Mouse (Mus musculus) embryonic facial prominence, embryonic 11.5 days (tissue): ENCODE measurements around the gene Oser1. TPM values are rescaled to one million over a fixed set of nuclear protein-coding genes. Genes with fewer than 3 reads are reported as not detected.

Source experiments
- ATAC-seq: fragments of 200-750 bp; cut with Nextera tagmentation; replicated peaks from 2 replicates; pipeline ENCODE4 v1.8.0; 2017; ENCODE audit warnings: low read depth; ENCODE audit not compliant: insufficient number of reproducible peaks, low FRiP score, low TSS enrichment
- DNase-seq: peaks from one replicate; pipeline ENCODE4 v3.0.0-alpha.2; 2015; ENCODE audit warnings: low spot score
- H3K27ac ChIP-seq: fragments of 300-500 bp; sonication (generic); replicated peaks from 2 replicates; pipeline ENCODE4 v1.5.1; 2014; ENCODE audit warnings: mild to moderate bottlenecking, low read depth, low read length, control low read depth
- H3K27me3 ChIP-seq: fragments of 300-500 bp; sonication (generic); 2 replicates; pipeline ENCODE4 v1.6.1; 2014; ENCODE audit warnings: mild to moderate bottlenecking, low read length, moderate library complexity, mixed read lengths; ENCODE audit not compliant: control insufficient read depth, insufficient read depth
- H3K36me3 ChIP-seq: fragments of 300-500 bp; sonication (generic); replicated peaks from 2 replicates; pipeline ENCODE4 v1.6.1; 2014; ENCODE audit warnings: low read depth, mild to moderate bottlenecking, low read length, moderate library complexity, mixed read lengths; ENCODE audit not compliant: control insufficient read depth, insufficient read depth
- H3K4me1 ChIP-seq: fragments of 300-500 bp; sonication (generic); 2 replicates; pipeline ENCODE4 v1.6.1; 2014; ENCODE audit warnings: low read length, mixed read lengths; ENCODE audit not compliant: control insufficient read depth, insufficient read depth
- H3K4me2 ChIP-seq: fragments of 300-500 bp; sonication (generic); 2 replicates; pipeline ENCODE4 v1.6.1; 2014; ENCODE audit warnings: low read depth, mild to moderate bottlenecking, control low read depth, low read length, moderate library complexity
- H3K4me3 ChIP-seq: fragments of 300-500 bp; sonication (generic); 2 replicates; pipeline ENCODE4 v1.5.1; 2014; ENCODE audit warnings: low read depth, low read length, control low read depth
- H3K9ac ChIP-seq: fragments of 300-500 bp; sonication (generic); replicated peaks from 2 replicates; pipeline ENCODE4 v1.6.1; 2014; ENCODE audit warnings: mild to moderate bottlenecking, control low read depth, low read length
- H3K9me3 ChIP-seq: fragments of 300-500 bp; sonication (generic); replicated peaks from 2 replicates; pipeline ENCODE4 v1.6.1; 2016; ENCODE audit warnings: mild to moderate bottlenecking, low read length, inconsistent platforms, mixed read lengths; ENCODE audit not compliant: control insufficient read depth
- WGBS: fragments of 180-500 bp; shearing (Covaris S2); extraction: QIAGEN DNeasy Blood & Tissue Kit; methylation state at CpG from one replicate; pipeline ENCODE4 v1.1.7; 2014; 5-methylcytosine and 5-hydroxymethylcytosine counted together
- polyA plus RNA-seq: library from polyadenylated mRNA; unstranded; fragments of >200 nt; fragmentation: Nextera tagmentation; extraction: Ambion mirVana; gene quantifications from 2 replicates; pipeline ENCODE4 v1.2.1, GENCODE M21; 2014

Oser1 gene
- 105 and 106 TPM in 2 replicates for polyA plus RNA-seq

DNA sequence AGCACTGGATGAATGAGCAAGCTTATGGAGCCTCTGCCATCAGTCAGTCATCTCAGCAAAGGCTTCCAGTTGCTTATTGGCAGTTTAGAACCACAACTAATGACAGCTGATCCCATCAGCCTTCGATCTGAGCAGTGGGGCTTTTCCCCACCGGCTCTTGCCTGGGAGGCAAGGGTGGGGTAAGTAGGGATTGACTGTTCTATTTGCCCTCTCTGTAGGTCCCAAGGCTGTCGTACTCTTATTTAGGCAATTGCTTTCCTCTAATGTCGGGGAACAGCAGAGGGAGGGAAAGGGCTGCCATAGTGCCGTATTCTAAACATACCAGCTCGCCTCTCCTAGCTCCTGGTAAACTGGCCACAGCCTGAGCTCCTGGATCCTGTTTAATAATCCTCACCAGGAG, at the start of gene Oser1:
Gene Oser1 (minus strand): TSS at position 101 of the 400 bp plus-strand sequence.
- Histone ChIP-seq H3K36me3 (no peaks in the 10 kb centered on the region), H3K27me3 (no peaks in the 10 kb centered on the region), H3K27ac (no peak within 1 kb of the TSS), H3K4me2 (no peak within 1 kb of the TSS), H3K9me3 (no peaks in the 10 kb centered on the region), H3K4me3 (no peak within 1 kb of the TSS), H3K4me1 (no peaks in the 10 kb centered on the region), H3K9ac (no peak within 1 kb of the TSS)
- WGBS = 82% methylated on average over 6 of the region's 6 CpGs
- ATAC-seq = no peak
- no peak for DNase-seq

DNA sequence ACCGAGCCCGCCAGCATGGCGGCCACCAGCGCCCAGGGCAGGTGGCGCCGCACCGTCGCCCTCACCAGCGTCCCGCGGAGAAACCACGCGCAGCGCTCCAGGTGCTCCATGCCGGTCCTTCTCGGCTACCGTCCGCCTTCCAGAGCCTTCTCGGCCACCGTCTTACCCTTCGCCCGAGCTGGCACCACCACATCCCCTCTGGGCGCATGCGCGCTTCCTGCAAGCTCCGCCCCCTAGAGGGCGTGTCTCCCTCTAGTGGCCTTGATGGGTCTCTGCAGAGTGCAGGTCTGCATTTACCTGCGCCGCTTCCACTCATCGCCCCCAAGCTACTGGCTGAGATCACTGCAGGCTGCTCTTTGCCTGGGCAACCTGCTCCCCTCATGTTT, 48.0 kb upstream of the Oser1 start, which contains the start of gene Fitm2:
Gene Fitm2 (minus strand): TSS at position 164 of the 386 bp plus-strand sequence.
- no peaks in the 10 kb centered on the region for H3K9me3 ChIP-seq
- H3K4me3 ChIP-seq = peak within 1 kb of the TSS; percentile 85
- no peaks in the 10 kb centered on the region for H3K36me3 ChIP-seq
- DNase-seq (peak; percentile 97), ATAC-seq (peak; percentile 95)
- H3K4me1 ChIP-seq = no peaks in the 10 kb centered on the region
- H3K9ac ChIP-seq = peak within 1 kb of the TSS; percentile 82
- peak within 1 kb of the TSS; percentile 79 for H3K4me2 ChIP-seq
- under 1% methylated on average over 29 of the region's 30 CpGs for WGBS
- no peaks in the 10 kb centered on the region for H3K27me3 ChIP-seq
- H3K27ac ChIP-seq = peak within 1 kb of the TSS; percentile 13; the same call in 1 of the 2 replicates

DNA sequence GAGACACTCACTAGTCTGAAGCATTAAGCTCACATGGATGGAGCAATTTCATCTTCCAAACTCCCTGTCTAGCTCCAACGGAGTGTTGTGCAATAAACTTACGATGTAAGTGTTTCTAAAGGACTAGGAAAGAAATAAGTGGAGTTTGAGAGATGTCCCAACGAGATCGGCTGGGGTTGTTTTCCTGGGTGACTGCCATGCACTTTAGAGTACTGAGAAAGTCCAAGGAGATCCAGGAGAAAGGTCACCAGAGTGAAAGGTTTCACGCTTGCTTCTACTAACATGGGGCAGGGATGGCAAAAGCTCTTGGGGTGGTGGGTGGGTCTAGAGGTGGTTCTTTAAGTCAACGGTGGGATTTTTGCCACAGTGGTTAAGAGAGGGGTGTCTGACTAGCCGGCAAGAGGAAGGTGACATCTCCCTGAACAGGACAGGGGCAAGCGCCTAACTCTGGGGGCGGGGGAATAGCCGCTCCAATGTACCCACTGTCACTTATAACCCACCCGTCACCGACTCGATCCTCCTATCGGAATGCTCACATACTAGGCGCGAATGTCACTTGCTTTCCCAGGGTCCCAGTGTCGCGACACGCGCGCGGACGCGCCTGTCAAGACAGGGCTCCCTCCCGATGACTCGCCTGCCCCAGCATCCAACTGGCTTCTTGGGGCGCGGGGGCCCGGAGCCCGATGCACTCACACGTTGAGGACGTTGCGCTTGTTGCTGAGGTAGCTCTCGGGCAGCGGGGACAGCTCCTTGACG, 47.4 kb upstream of the Oser1 start:
- Histone ChIP-seq H3K36me3 (no peaks in the 10 kb centered on the region), H3K27me3 (no peaks in the 10 kb centered on the region), H3K27ac (peak overlapping the region; percentile 13; the same call in 1 of the 2 replicates), H3K9ac (peak overlapping the region; percentile 82), H3K9me3 (no peaks in the 10 kb centered on the region), H3K4me2 (peak overlapping the region; percentile 79), H3K4me1 (no peaks in the 10 kb centered on the region), H3K4me3 (peak overlapping the region; percentile 85)
- 6% methylated on average over 36 of the region's 36 CpGs for WGBS
- ATAC-seq (peak; percentile 47; the same call in 1 of the 2 replicates), DNase-seq (no peak)

DNA sequence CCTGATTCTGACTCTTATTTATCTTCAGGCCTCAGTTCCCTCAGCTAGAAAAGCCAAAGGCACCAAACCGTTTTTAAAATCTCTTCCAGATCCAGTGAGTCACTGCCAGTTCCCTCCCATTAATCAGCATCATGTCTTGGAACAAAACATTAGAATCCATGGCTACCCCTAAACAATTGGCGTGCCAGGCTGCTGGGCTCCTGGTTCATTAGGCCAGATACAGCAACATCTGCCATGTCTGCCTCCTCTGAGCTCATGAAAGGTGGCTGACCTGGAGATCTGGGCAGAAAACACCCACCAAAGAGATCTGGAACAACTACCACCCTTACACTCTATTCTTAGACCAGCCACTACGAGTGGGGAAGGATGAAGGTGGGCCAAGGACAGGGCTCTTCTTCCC, 46.6 kb upstream of the Oser1 start:
- Histone ChIP-seq H3K27ac (no peak overlapping the region), H3K4me2 (no peak overlapping the region), H3K36me3 (no peaks in the 10 kb centered on the region), H3K4me3 (no peak overlapping the region), H3K9ac (no peak overlapping the region), H3K9me3 (no peaks in the 10 kb centered on the region), H3K4me1 (no peaks in the 10 kb centered on the region), H3K27me3 (no peaks in the 10 kb centered on the region)
- ATAC-seq = no peak
- WGBS = 87% methylated on average over 3 of the region's 3 CpGs
- no peak for DNase-seq

- DNase-seq (no peak), ATAC-seq (no peak)
- no peak overlapping the region for H3K27ac ChIP-seq
- H3K9ac ChIP-seq = no peak overlapping the region
- H3K4me2 ChIP-seq = no peak overlapping the region
- no peak overlapping the region for H3K4me3 ChIP-seq
- H3K4me1 ChIP-seq = no peaks in the 10 kb centered on the region
- no peaks in the 10 kb centered on the region for H3K9me3 ChIP-seq
- no peaks in the 10 kb centered on the region for H3K36me3 ChIP-seq
- H3K27me3 ChIP-seq = no peaks in the 10 kb centered on the region
- WGBS = 90% methylated on average over 15 of the region's 15 CpGs
Observed at GRCm38 (mm10) chr2:163469711-163470110, 45.2 kb upstream of the Oser1 start.

DNA sequence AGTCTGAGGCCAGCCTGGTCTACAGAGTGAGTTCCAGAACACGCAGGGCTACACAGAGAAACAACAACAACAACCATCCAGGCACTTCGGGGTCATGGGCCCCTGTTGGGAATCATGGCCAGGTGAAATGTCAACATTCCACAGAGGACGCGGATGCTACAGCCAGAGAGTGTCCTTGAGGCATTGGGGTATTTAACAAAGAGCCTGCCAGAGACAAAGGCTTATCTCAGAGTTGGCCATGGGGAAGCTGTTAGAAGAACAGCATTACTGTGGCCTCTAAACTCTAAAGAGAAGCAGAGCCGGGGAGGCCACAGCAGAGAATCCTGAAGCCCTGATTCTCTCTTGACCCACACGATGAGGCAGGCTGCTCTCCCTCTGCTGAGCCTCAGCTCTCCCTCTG, 44.4 kb upstream of the Oser1 start:
- Histone ChIP-seq H3K9ac (no peak overlapping the region), H3K4me2 (no peak overlapping the region), H3K27me3 (no peaks in the 10 kb centered on the region), H3K4me1 (no peaks in the 10 kb centered on the region), H3K27ac (no peak overlapping the region), H3K9me3 (no peaks in the 10 kb centered on the region), H3K36me3 (no peaks in the 10 kb centered on the region), H3K4me3 (no peak overlapping the region)
- DNase-seq = no peak
- no peak for ATAC-seq
- WGBS = 87% methylated on average over 6 of the region's 6 CpGs

DNA sequence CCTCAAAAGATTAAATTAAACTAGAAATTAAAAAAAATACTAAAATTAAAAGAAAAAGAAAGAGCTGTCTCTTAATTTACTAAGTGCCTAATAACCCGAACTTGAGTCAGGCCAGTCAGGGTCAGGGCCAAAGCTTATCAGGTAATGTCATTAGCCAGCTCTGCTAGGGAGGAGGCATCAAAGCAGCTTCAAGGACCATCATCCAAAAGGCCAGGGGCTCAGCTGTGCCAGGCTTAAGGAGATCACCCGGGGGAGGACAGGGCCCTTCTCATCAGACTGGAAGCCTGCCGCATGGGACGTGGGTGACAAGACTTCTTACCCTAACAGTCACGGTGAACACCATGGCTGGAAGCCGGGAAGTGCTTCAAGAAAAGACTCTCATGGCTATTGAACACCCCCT, 43.1 kb upstream of the Oser1 start:
- Histone ChIP-seq H3K4me2 (no peak overlapping the region), H3K9me3 (no peaks in the 10 kb centered on the region), H3K4me1 (no peaks in the 10 kb centered on the region), H3K36me3 (no peaks in the 10 kb centered on the region), H3K9ac (no peak overlapping the region), H3K27me3 (no peaks in the 10 kb centered on the region), H3K4me3 (no peak overlapping the region), H3K27ac (no peak overlapping the region)
- ATAC-seq = no peak
- no peak for DNase-seq
- WGBS = 87% methylated on average over 6 of the region's 6 CpGs

- Histone ChIP-seq H3K4me1 (no peaks in the 10 kb centered on the region), H3K4me3 (no peak overlapping the region), H3K9ac (no peak overlapping the region), H3K27ac (no peak overlapping the region), H3K36me3 (no peaks in the 10 kb centered on the region), H3K27me3 (no peaks in the 10 kb centered on the region), H3K4me2 (no peak overlapping the region), H3K9me3 (no peaks in the 10 kb centered on the region)
- DNase-seq (no peak), ATAC-seq (no peak)
- 79% methylated on average over 8 of the region's 8 CpGs for WGBS
Observed at GRCm38 (mm10) chr2:163466771-163467170, 42.3 kb upstream of the Oser1 start.
